Mouse (Mus musculus): Measurements from ENCODE around the gene Akap1.

The Akap1 gene

GRCm38 (mm10) chr11:88842315-88842975 lies 21.9 kb downstream of the Akap1 start:
- no peak for DNase-seq (ENCODE audit: low spot score in 2 of 2)

DNA sequence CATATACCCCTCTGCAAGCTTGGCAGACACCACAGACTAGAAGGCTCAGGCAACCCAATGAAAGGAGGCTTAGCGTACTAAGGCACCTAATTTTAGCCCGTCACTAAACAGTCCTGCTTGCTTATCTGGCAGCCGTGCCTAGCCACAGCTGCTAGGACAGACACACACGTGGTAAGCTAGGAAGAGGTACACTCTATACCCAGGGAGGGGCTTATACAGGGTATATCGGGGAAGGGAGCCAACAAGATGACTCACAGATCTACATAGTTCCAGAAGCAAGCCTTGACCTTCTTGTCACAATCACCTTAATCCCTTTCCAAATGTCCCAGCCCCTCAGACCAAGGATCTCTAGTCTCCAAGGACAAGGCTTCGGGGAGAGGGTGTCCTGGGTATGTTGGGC lies 23.0 kb downstream of the Akap1 start:
- DNase-seq (ENCODE audit: low spot score in 2 of 2), result no peak

- no peak for DNase-seq (ENCODE audit: low spot score in 2 of 2)
Observed at GRCm38 (mm10) chr11:88840724-88841350, 23.5 kb downstream of the Akap1 start.

DNA sequence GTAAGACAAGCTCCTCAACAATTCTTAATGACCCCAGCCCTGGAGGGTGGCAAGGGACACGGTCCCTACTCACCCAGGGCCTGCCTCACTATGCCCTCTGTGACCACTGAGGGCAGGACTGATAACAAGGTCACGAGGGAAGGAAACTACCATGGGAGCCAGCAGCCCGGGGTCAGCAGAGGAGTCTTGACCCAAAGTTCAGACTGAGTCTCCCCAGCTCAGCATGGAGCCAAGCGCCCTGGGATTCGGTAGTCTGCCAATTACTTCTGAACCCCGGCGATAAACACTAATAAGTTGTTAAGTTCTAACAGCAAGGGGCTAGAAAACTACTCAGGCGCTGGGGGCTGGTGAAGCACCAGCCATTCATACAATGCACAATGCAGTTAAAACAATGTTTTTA lies 24.1 kb downstream of the Akap1 start:
- no peak for DNase-seq (ENCODE audit: low spot score in 2 of 2)

DNA sequence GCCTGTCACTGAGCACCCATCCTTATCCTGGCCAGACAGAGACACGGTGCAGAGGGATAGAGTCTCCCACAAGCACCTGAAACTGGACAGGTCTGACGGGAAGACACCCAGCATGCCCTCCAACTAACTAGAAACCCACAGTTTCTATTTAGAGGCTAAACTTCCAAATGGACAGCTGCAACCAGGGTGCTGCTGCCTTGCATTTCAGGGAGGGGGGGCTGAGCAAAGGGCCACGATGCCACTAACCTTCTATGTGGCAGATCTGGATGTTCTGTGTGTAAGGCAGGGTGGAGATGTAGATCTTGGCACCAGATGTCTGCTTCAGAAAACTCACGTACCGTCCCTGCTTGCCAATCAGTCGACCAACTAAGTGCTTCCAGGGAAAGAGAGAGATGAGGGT lies 25.0 kb downstream of the Akap1 start:
- no peak for DNase-seq (ENCODE audit: low spot score in 2 of 2)

GRCm38 (mm10) chr11:88838630-88839029 lies 25.8 kb downstream of the Akap1 start:
- no peak for DNase-seq (ENCODE audit: low spot score in 2 of 2)

DNA sequence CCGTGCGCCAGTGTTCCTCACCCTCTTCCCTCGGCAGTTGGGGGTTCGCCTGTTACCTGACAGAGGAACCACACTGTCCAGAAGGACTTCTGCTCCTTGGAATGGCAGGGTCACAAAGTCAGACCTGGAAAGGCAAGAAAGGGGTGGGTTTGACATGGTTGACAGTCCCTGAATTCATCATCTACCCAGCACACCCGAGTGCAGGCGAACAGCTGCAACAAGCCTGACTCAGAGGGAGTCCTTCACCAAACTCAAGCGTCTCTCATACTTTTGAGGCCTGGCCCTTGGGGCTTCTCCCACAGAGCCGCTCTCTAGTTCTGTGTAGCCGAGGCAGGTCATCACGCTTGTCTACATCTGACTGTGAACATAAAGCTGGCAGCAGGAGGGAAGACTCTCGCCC lies 29.8 kb downstream of the Akap1 start:
- no peak for DNase-seq (ENCODE audit: low spot score in 2 of 2)

GRCm38 (mm10) chr11:88834134-88834533 lies 30.3 kb downstream of the Akap1 start:
- DNase-seq (ENCODE audit: low spot score in 2 of 2), result no peak

DNA sequence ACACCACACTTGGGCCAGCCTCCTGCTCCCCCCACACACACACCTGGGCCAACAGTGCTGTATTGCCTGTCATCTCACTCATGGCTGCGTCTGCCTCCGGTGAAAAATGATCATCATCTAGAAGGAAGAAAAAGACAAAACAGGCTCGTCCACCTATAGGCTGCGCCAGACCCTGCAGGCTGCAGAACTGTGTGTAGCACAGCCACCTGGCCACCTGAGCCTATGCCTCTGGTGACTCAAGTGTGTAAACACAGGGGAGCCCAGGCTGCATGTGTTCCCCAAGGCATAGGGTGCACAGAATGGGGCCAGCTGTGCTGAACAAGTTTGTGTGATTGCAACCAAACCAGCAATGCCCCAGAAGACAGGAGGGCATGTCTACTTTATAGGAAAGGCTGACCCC lies 31.3 kb downstream of the Akap1 start:
- DNase-seq (ENCODE audit: low spot score in 2 of 2), result no peak

DNA sequence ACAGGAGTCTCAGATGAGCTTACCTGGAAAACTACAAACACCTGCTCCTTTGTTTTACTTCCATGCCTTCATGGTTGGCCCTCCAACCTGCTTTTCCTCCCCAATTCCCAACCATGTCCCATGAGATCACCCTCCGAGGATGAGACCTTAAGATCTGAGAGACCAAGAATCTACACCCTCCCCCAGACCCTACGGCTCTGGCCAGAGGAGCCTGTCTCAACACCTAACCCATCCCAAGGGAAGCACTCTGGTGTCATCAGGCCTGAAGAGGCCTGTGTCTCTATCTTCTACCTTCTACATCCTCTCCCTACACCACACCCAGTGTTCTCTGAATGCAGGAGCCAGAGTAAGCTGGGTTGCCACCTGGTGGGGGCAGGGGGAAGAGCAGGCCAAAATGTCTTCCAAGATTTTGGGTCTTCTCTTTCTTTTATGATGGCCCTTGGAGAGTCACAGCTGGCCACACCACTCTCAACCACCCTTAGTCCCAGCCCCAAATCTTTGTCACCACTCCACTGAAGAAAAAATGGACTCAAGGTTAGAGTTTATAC lies 34.1 kb downstream of the Akap1 start:
- DNase-seq (ENCODE audit: low spot score in 2 of 2), result no peak

GRCm38 (mm10) chr11:88828528-88828927 lies 35.9 kb downstream of the Akap1 start:
- no peak for DNase-seq (ENCODE audit: low spot score in 2 of 2)

DNA sequence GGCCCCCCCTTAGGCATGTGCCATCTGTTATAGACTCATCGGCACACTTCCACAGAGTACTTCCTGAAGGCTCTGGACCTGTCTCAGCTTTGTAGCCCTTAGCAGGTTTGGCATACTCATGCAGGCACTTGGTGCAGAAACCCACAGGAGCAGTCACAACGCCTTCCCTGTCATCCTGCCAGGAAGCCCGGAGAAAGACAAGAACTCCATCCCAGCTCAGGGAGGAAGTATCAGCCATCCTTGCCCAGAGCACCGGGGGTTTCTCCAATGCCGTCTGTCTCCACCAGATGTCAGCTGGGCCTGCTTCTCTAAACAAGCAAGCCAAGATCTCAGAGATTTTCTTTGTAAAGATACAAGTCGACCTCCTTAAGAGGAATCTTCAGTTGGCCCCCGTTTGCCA lies 38.5 kb downstream of the Akap1 start:
- DNase-seq (ENCODE audit: low spot score in 2 of 2), result no peak

- DNase-seq (ENCODE audit: low spot score in 2 of 2), result peak; percentile 41 to 64
Observed at GRCm38 (mm10) chr11:88822991-88823390, 41.4 kb downstream of the Akap1 start.

GRCm38 (mm10) chr11:88822526-88822925 lies 41.9 kb downstream of the Akap1 start:
- DNase-seq (ENCODE audit: low spot score in 2 of 2), result no peak

DNA sequence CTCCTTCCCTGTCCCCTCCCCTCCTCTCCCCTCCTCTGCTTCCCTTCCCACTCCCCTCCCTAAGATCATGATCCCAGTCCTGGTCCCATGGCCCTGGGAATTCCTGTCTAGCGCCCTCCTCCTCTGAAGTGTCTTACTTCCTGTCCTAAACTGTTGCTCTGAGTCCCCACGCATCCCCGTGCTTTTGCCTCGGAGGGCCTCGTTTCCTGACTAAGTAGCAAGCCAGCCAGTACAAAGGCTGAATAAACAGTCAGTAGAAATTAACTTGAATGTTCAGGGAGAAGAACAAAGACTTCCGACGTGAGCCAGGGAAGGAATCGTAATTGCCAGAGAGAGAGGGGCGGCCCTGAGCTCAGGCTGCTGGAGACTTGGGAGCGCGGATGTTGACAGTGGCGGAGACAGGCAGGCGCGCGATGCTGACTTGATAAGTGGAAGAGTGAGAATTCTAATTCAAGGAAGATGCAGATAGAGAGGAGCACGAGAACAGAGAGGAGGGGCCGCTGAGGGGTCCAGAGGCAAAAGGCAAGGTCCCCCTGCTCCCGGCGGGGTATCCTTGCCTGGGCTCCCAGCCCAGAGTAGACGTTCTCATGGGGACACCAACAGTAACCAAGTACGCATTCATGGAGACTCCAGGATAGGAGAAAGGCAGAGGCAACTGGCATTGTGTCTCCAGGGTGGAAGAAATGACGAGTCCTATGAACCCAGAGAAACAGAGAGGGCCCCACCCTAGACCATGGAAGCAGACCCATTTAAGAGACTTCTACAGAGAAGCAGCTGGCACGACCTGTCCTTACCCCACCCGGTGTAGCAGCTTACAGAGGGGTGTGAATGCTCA lies 43.4 kb downstream of the Akap1 start:
- no peak for DNase-seq (ENCODE audit: low spot score in 2 of 2)

DNA sequence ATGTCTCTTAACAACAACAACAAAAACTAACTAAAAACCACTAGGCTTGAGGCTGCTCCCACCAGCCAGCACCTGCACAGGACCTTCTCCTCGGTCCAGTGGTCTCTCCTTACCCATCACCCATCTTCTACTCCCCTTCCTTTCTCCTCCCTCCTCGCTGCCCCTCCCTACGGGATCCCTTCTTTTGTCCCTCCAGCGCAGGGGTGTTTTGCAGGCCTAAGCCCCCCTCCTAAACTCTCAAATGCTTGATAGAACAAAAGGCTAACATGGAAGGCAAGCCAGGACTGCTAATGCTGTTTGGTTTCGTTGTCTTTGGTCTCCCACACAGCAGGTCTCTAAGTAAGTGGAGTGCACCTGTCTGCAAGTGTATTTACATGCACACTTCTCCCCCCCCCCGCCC lies 44.1 kb downstream of the Akap1 start:
- DNase-seq (ENCODE audit: low spot score in 2 of 2), result no peak

GRCm38 (mm10) chr11:88817061-88817460 lies 47.3 kb downstream of the Akap1 start:
- no peak for DNase-seq (ENCODE audit: low spot score in 2 of 2)

DNA sequence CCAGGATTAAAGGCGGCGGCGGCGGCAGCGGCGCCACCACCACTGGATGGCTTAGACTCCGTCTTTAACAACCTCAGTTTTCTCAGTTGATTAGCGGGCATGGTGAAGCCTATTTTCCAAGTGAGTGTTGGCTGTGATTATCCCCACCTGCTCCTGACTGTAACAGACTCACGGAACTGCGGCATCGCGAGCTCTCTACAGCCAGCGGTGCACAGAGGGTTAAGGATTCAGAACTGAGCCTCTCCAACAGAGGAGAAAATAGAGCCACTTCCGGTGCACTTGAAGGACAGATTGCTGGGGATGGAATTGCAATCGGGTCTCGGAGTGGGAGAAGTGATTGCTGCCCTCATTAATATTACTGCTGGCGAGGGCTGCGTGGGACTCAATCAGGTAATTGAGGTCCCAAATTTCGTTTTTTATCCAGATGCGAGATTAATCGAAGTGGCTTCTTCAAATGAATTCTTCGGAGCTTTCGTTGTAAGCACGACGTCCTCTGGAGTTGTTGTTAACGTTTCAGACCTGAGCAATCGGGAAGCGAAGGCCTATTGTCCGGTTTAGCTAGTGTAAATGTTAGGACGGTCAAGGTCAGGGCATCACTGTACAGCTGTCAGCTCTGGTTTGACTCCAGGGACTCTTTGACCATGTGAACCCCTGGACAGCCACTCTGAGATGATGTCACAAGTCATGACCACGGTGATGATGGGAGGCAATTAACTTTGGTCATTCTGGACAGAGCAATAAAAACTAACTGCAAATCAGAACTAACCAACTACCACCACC lies 61.0 kb downstream of the Akap1 start:
- no peak for DNase-seq (ENCODE audit: low spot score in 2 of 2)

DNA sequence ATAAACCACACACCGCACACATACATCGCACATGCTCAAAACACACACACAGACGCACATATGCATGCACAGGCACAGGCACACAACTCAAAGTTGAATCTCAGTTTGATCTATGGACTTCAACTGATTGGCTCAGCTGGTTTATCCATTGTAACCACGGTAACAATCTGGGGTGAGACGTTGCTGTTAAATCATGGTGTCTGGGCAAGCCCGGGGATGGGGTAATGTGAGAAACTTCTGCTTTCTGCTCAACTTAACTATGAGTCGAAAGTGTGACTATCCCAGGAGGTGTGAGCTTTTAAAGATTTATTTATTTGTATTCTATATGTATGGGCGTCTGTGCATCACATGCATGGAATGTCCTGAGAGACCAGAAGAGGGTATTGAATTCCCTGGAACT lies 68.2 kb downstream of the Akap1 start:
- no peak for DNase-seq (ENCODE audit: low spot score in 2 of 2)

DNA sequence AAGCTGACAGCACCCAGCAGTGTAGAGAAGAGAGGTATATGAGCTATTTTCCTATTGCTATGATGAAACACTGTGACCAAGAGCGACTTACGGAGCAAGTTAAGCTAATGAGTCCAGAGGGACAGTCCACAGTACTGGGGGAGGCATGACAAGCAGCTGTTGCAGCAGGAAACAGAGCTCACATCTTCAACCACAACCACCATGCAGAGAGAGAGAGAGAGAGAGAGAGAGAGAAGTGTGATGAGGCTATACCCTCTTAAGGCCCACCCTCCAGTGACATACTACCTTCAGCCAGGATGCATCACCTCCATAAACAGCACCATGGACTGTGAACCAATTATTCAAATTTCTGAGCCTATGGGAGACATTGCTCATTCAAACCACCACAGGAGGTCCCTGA lies 74.5 kb downstream of the Akap1 start:
- no peak for DNase-seq (ENCODE audit: low spot score in 2 of 2)

DNA sequence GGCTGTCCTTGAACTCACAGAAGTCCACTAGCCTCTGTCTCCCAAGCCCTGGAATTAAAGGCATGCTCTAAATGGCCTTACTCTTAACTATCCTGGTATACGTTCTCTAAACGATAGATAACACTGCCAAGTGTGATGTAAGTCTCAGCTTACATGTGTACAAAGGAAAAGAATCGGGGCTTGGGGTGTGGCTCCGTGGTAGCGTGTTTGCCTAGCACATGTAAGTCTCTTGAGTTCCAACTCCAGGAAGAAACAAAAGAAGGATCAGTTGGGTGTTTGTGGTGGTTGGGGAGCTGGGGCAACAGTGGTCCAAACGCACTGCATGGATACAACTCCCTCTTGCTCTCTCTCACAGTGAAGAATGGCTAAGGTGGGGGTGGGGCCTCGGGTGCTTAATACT lies 77.6 kb downstream of the Akap1 start:
- DNase-seq (ENCODE audit: low spot score in 2 of 2), result no peak

- no peak for DNase-seq (ENCODE audit: low spot score in 2 of 2)
Observed at GRCm38 (mm10) chr11:88783525-88783924, 80.9 kb downstream of the Akap1 start.

All from right cerebral cortex, postnatal 36 days (tissue).